Mouse (Mus musculus) lung, adult 2 months (tissue): ENCODE measurements at regions not wholly inside any gene's neighbourhood (a gene's known extent, or its start where the extent isn't known, plus 50 kb on each side); places are given as distances from the start of the nearest gene placed in this dataset.

Experiments used
- CTCF ChIP-seq: fragments of 200-500 bp; IDR thresholded peaks from 2 replicates; pipeline ENCODE4 v1.5.1; 2011; ENCODE audit warnings: mild to moderate bottlenecking, low read length, control low read depth; ENCODE audit not compliant: insufficient read depth
- POLR2A ChIP-seq: fragments of 200-500 bp; IDR thresholded peaks from 2 replicates; pipeline ENCODE4 v1.6.1; 2011; ENCODE audit warnings: low read depth, mild to moderate bottlenecking, control low read depth, low read length, borderline replicate concordance; ENCODE audit errors: extremely low read depth

DNA sequence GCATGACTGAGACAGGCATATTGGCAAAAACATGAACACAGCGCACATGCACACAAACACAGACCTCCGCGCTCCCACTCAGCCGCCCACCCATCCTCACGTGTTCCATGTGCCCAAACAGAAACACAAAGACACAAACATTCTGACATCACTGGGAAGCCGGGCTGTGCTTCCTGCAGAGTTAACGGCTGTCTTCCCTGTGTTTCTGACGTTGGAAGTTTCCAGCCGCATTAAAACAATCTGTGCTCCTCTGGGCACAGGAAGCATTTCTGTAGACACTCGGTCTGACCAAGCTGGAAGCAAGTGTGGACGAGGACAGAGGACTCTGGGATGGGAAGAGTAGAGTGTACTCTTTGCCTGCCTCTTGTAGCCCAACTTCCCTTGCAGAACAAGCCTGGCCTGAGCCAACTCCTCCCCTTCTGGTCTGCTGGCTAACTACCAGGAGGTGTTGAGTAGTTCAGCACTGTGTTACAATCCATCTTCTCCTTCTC is 296.2 kb upstream of the Zfp703 start:
- TF ChIP-seq POLR2A (no peak), CTCF (no peak)
